Mouse (Mus musculus): ENCODE data around the gene Dchs1. TPM values are rescaled to one million over a fixed set of nuclear protein-coding genes. Genes with fewer than 3 reads are reported as not detected.
A peak's percentile ranks its signal among the peaks of the same experiment; 100 is the strongest.
"Not testable (repeated sequence)": the region's sequence is repeated elsewhere in the genome, so short reads cannot be mapped to it uniquely, and the experiment has no call there.

Dchs1 gene
- polyA plus RNA-seq, 1 experiment from 2014 or later, result 2.2 TPM

DNA sequence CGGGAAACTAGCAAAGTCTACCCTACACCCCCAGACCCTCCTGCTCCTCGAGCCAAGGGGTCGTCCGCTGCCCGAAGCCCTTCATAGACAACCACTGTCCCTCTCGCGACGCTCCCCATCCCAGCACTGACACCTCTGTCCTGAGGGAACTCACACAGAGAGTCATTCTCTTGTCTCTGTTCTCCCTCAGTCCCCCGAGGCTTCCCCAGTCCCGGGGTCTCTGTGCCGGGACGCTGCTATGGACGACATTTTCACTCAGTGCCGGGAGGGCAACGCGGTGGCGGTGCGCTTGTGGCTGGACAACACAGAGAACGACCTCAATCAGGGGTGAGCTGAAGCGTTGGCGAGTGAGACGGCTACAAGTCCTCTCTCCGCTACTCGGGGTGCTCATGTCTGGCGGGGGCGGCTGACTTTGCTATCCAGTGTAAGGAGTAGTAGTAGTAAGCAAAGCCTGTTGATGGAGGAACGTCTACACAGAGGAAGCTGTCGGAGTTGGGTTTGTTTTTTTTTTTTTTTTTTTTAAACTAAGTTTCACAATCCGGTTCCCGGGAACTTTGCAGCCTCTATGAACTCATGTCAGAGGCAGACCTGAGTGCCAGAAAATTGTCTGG is 50.4 kb downstream of the Dchs1 start, which contains the start of gene Rrp8:
Rrp8 (minus strand) TSS at position 475 of the 611 bp plus-strand sequence.
- 0% methylated on average over 30 of the region's 30 CpGs for WGBS
- Histone ChIP-seq H3K9me3 (ENCODE audit: control insufficient read depth) (no peaks in the 10 kb centered on the region), H3K4me1 (replicated peaks; ENCODE audit: control insufficient read depth, insufficient read depth, low read length) (no peaks in the 10 kb centered on the region), H3K4me3 (ENCODE audit: low read depth, low read length) (peak within 1 kb of the TSS; percentile 93), H3K9ac (ENCODE audit: low read depth, low read length) (peak within 1 kb of the TSS; percentile 89), H3K4me2 (replicated peaks; ENCODE audit: low read depth) (peak within 1 kb of the TSS; percentile 92), H3K27ac (ENCODE audit: low read depth, low read length) (peak within 1 kb of the TSS; percentile 87), H3K36me3 (ENCODE audit: control insufficient read depth, insufficient read depth) (peaks cover 46% of the 10 kb centered on the region), H3K27me3 (replicated peaks; ENCODE audit: control insufficient read depth, insufficient read depth, low read length) (no peaks in the 10 kb centered on the region)
- peak; percentile 24 for ATAC-seq
- no peak for TF ChIP-seq CTCF (IDR thresholded peaks at IDR 0.05; ENCODE audit: low read depth)

GRCm38 (mm10) chr7:105736264-105736901 is 51.1 kb downstream of the Dchs1 start, which contains the start of gene Ilk:
TSS of gene Ilk (plus strand) at chr7:105736592.
- peak within 1 kb of the TSS; percentile 87 for H3K27ac ChIP-seq (ENCODE audit: low read depth, low read length)
- under 1% methylated on average over 59 of the region's 62 CpGs for WGBS
- H3K4me1 ChIP-seq (replicated peaks; ENCODE audit: control insufficient read depth, insufficient read depth, low read length), result no peaks in the 10 kb centered on the region
- peak within 1 kb of the TSS; percentile 92 for H3K4me2 ChIP-seq (replicated peaks; ENCODE audit: low read depth)
- H3K4me3 ChIP-seq (ENCODE audit: low read depth, low read length), result peak within 1 kb of the TSS; percentile 93
- H3K36me3 ChIP-seq (ENCODE audit: control insufficient read depth, insufficient read depth), result peaks cover 46% of the 10 kb centered on the region
- peak; percentile 99 for ATAC-seq
- H3K9me3 ChIP-seq (ENCODE audit: control insufficient read depth), result no peaks in the 10 kb centered on the region
- no peak for TF ChIP-seq CTCF (IDR thresholded peaks at IDR 0.05; ENCODE audit: low read depth)
- H3K9ac ChIP-seq (ENCODE audit: low read depth, low read length), result peak within 1 kb of the TSS; percentile 89
- no peaks in the 10 kb centered on the region for H3K27me3 ChIP-seq (replicated peaks; ENCODE audit: control insufficient read depth, insufficient read depth, low read length)

DNA sequence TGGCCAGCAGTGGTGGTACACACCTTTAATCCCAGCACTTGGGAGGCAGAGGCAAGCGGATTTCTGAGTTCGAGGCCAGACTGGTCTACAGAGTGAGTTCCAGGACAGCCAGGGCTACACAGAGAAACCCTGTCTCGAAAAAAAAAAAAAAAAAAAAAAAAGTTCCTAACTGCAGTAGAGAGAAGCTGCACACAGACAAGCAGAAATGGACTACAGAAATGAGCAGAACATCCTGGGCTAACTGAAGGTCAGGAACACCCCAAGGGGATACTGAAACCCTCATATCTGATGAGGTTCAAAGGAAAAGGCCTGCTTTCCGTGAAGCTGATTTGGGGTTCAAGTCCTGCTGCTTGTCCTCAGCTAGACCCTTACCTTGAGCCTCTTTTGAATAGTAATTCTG is 52.0 kb downstream of the Dchs1 start:
- ATAC-seq; H3K27ac ChIP-seq (ENCODE audit: low read depth, low read length); H3K27me3 ChIP-seq (replicated peaks; ENCODE audit: control insufficient read depth, insufficient read depth, low read length); H3K9me3 ChIP-seq (ENCODE audit: control insufficient read depth); H3K4me1 ChIP-seq (replicated peaks; ENCODE audit: control insufficient read depth, insufficient read depth, low read length): not testable (repeated sequence)
- peak overlapping the region; percentile 92 for H3K4me2 ChIP-seq (replicated peaks; ENCODE audit: low read depth)
- H3K9ac ChIP-seq (ENCODE audit: low read depth, low read length), result peak overlapping the region; percentile 89; the same call in 1 of the 2 replicates
- H3K4me3 ChIP-seq (ENCODE audit: low read depth, low read length), result peak overlapping the region; percentile 93
- 48% methylated on average over 3 of the region's 4 CpGs for WGBS
- H3K36me3 ChIP-seq (ENCODE audit: control insufficient read depth, insufficient read depth), result peaks cover 46% of the 10 kb centered on the region; the same call in 1 of the 2 replicates

DNA sequence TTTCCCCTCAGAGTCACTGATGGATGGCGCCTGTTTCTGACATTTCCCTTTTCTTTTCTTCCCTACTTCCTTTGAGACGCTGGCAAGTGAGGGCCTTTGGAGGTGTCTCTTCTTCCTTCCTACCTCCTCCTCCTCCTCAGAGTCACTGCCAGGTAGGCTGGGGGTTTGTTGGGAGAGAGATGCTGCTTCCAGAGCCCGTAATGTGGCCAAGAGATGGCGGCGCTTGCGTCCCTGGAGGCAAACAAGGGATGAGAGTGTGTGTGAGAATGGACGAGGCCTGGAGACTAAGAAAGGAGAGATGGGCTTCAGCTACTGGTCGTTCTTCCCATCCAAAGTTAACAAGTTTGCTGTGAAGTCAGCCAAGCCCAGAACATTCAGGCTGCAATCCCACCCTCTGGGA is 52.6 kb downstream of the Dchs1 start:
- Histone ChIP-seq H3K9ac (ENCODE audit: low read depth, low read length) (no peak overlapping the region), H3K4me3 (ENCODE audit: low read depth, low read length) (no peak overlapping the region)
- WGBS, result 86% methylated on average over 8 of the region's 8 CpGs

DNA sequence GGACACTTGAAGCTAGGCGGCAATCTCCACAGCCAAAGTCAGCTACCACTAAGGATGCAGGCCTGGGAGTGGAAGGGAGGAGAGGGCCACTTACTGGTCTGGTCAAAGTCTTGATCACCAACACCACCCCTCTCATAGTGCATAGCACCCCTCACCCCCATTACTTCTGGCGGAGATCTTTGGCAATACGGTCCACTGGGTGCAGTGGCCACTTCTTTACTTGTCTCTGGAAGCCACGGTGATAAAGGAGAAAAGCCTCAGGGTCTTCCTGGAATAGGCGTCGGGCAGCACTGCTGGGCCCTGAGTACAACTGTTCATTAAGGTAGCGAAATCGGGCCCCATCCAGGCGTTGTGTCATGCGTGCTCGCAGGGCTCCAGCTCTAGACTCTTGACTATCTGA is 53.6 kb downstream of the Dchs1 start:
- Histone ChIP-seq H3K4me2 (replicated peaks; ENCODE audit: low read depth) (no peak overlapping the region), H3K27me3 (replicated peaks; ENCODE audit: control insufficient read depth, insufficient read depth, low read length) (no peaks in the 10 kb centered on the region), H3K4me3 (ENCODE audit: low read depth, low read length) (no peak overlapping the region), H3K9ac (ENCODE audit: low read depth, low read length) (no peak overlapping the region), H3K9me3 (ENCODE audit: control insufficient read depth) (no peaks in the 10 kb centered on the region), H3K36me3 (ENCODE audit: control insufficient read depth, insufficient read depth) (peaks cover 47% of the 10 kb centered on the region; the same call in 1 of the 2 replicates), H3K27ac (ENCODE audit: low read depth, low read length) (no peak overlapping the region), H3K4me1 (replicated peaks; ENCODE audit: control insufficient read depth, insufficient read depth, low read length) (no peaks in the 10 kb centered on the region)
- ATAC-seq, result no peak
- WGBS, result 93% methylated on average over 11 of the region's 11 CpGs
- no peak for TF ChIP-seq CTCF (IDR thresholded peaks at IDR 0.05; ENCODE audit: low read depth)

More for the DNA sequence above, 52.6 kb downstream of the Dchs1 start:
- H3K27ac ChIP-seq (ENCODE audit: low read depth, low read length), result no peak overlapping the region
- TF ChIP-seq CTCF (IDR thresholded peaks at IDR 0.05; ENCODE audit: low read depth), result no peak
- no peak overlapping the region for H3K4me2 ChIP-seq (replicated peaks; ENCODE audit: low read depth)
- H3K36me3 ChIP-seq (ENCODE audit: control insufficient read depth, insufficient read depth), result peaks cover 41% of the 10 kb centered on the region; the same call in 1 of the 2 replicates
- H3K4me1 ChIP-seq (replicated peaks; ENCODE audit: control insufficient read depth, insufficient read depth, low read length), result no peaks in the 10 kb centered on the region
- no peaks in the 10 kb centered on the region for H3K27me3 ChIP-seq (replicated peaks; ENCODE audit: control insufficient read depth, insufficient read depth, low read length)
- H3K9me3 ChIP-seq (ENCODE audit: control insufficient read depth), result no peaks in the 10 kb centered on the region
- ATAC-seq, result no peak

GRCm38 (mm10) chr7:105728701-105729428 is 58.6 kb downstream of the Dchs1 start:
- H3K36me3 ChIP-seq (ENCODE audit: control insufficient read depth, insufficient read depth), result peaks cover 39% of the 10 kb centered on the region; the same call in 1 of the 2 replicates
- H3K4me1 ChIP-seq (replicated peaks; ENCODE audit: control insufficient read depth, insufficient read depth, low read length), result no peaks in the 10 kb centered on the region
- H3K4me3 ChIP-seq (ENCODE audit: low read depth, low read length), result no peak overlapping the region
- WGBS, result 82% methylated on average over 6 of the region's 6 CpGs
- H3K27me3 ChIP-seq (replicated peaks; ENCODE audit: control insufficient read depth, insufficient read depth, low read length), result no peaks in the 10 kb centered on the region
- no peak overlapping the region for H3K27ac ChIP-seq (ENCODE audit: low read depth, low read length)
- no peak for ATAC-seq
- no peak overlapping the region for H3K4me2 ChIP-seq (replicated peaks; ENCODE audit: low read depth)
- no peaks in the 10 kb centered on the region for H3K9me3 ChIP-seq (ENCODE audit: control insufficient read depth)
- no peak for TF ChIP-seq CTCF (IDR thresholded peaks at IDR 0.05; ENCODE audit: low read depth)
- no peak overlapping the region for H3K9ac ChIP-seq (ENCODE audit: low read depth, low read length)
